Mouse (Mus musculus): ENCODE measurements around the gene Zfp873. TPM values are rescaled to one million over a fixed set of nuclear protein-coding genes. Genes with fewer than 3 reads are reported as not detected.

Gene Zfp873
- total RNA-seq (2023), result 1 to 10 TPM; 1.5 to 1.6 TPM

DNA sequence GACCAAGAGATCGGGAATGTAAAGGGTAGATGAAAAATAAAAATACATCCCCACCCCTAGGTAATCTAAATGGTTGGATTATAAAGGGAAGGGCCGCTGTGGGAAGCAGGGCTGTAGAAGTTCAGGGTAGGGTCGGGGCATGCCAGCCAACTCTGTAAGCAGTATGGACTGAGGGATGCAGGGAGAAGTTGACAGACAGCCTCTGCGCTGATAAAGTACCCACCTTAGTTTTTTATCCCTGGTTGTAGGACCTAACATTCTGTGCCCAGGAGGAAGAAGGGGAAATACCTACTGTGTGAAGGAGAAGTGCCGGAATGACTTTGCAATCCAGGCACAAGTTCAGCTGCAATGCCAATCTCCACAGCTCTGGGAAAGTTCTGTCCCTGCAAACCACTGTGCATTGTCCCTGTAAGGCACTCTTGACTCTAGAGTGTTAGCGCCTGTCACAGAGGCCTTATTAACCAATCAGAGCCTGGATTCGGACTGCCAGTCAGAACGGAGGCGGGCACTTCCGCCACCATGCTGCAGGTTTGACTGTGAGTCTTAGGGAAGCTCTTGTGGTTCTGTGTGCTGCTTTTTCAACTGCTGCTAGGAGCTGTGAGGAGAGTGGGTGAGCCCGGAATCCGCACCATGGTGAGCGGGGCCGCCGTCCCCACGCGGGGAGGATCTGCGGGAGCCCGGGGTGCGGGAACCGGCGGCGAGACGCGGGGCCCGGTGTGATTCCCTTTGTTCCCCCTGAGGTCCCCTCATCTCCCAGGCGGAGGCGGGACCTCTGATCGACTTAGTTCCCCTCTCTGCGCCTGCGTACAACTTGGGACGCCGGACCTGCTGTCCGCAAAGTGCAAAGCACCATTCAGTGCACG, at the start of gene Zfp873:
Gene Zfp873 (plus strand): TSS at position 527 of the 863 bp plus-strand sequence.

DNA sequence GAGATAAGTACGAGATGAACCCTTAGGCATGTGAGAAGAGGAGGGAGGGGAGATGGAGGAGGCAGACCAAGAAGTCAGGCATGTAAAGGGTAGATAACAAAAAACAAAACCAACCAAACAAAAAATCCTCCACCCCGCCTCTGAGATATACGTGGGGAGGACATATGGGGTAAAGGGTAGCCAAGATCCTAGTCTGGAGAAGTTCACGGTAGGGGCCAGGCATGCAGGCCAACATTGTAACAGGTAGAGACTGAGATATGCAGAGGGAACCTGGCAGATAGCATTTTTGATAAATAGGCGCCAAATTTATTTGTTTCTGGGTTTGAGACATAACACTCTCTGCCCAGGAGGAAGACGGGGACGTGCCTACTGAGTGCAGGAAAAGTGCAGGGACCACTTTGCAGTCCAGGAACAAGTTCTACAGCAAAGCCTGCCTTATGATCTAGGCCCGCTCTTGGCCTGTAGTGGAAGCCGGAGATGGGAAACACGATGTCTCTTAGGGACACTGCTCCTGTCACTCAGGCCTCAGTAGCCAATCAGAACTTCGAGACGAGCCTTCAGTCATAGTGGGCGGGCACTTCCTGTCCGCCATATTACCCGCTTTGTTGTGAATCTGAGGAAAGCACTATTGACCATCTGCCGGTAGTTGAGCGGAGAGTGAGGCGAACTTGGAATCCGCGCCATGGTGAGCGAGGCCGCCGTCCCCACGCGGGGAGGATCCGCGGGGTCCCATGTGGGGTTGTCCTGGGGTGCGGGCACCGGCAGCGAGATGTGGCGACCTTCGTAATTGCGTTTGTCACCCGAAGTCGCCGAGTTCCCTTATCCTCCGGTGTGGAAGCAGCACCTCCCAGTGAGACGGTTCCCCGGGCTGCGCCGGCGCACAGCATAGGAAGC, 35.1 kb downstream of the Zfp873 start, which contains the start of gene BC024063:
Gene BC024063 (plus strand): TSS at position 626 of the 894 bp plus-strand sequence.

Other genes with a start within 250 kb of the Zfp873 start
- gene Gm4767, start 235.9 kb upstream of the Zfp873 start, total RNA-seq (2023), result 1 to 10 TPM; 1.2 to 1.8 TPM
- gene Gm32687, start 184.2 kb upstream of the Zfp873 start, total RNA-seq (2023), result under 1 TPM; 0.33 to 0.66 TPM
- gene Zfp781, start 117.6 kb upstream of the Zfp873 start, total RNA-seq (2023), result under 1 TPM in 1 of 2 experiments, not detected in 1; 0.44 TPM
- 1 to 10 TPM; 1.1 to 1.5 TPM for gene BC024063, start 35.2 kb downstream of the Zfp873 start, total RNA-seq (2023)
- gene AU041133, start 79.9 kb downstream of the Zfp873 start, total RNA-seq (2023), result 1 to 10 TPM; 1.7 to 1.9 TPM
- 1 to 10 TPM in 1 of 2 experiments, under 1 TPM in 1; 0.72 to 1.2 TPM for gene Zfp938, start 193.2 kb downstream of the Zfp873 start, total RNA-seq (2023)

All from neutrophil, adult 83 days (primary cell).